Mouse (Mus musculus) CH12.LX (cell line): ENCODE data around the gene Wfdc3.

Source experiments
- CTCF ChIP-seq, 2 experiments: IDR thresholded peaks in 1 of 2; conservative IDR thresholded peaks in 1 of 2; 2 replicates each; pipeline ENCODE4 v1.5.1; 2011 to 2012; ENCODE audit warnings: low read depth in 2 of 2, low read length in 2 of 2, improper control_type of control experiment in 1 of 2, inconsistent platforms in 1 of 2, mild to moderate bottlenecking in 1 of 2, moderate library complexity in 1 of 2
- MAFK ChIP-seq: IDR thresholded peaks from 2 replicates; pipeline ENCODE4 v1.6.1; 2011; ENCODE audit warnings: low read length, improper control_type of control experiment; ENCODE audit not compliant: insufficient replicate concordance
- RCOR1 ChIP-seq: conservative IDR thresholded peaks from 2 replicates; pipeline ENCODE4 v1.6.1; 2012; ENCODE audit warnings: low read depth, mild to moderate bottlenecking, inconsistent platforms, low read length, improper control_type of control experiment
- USF1 ChIP-seq: IDR thresholded peaks from 2 replicates; pipeline ENCODE4 v1.6.1; 2014; ENCODE audit warnings: low read depth, mild to moderate bottlenecking, inconsistent platforms, low read length, improper control_type of control experiment

DNA sequence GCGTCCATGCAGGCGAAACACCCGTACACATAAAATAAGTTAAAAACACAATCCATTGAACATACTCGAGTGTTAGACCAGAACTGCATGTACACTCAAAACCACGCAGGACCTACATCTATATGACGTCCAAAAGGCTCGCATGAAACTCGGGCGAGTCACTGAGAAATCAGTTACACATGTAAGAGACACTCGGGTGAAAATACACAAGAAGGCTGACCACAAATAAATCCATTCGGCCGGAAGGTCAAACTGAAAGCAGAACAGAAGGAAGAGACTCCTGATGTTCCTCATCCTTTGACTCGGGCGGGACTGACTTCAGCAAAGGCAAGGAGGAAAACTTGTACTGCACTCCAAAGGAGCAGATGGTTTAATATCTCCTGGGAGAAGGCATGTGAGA lies 39.7 kb downstream of the Wfdc3 start:
- TF ChIP-seq RCOR1 (no peak), CTCF (conservative IDR thresholded peaks at IDR 0.05 in 1 of 2, IDR thresholded peaks at IDR 0.05 in 1 of 2; ENCODE audit: low read depth in 2 of 2, low read length in 2 of 2) (no peak), USF1 (no peak), MAFK (no peak)
